Mouse (Mus musculus) lung, embryonic 14.5 days (tissue): ENCODE data around the gene Nop2. TPM values are rescaled to one million over a fixed set of nuclear protein-coding genes. Genes with fewer than 3 reads are reported as not detected.

Source experiments
- ATAC-seq: fragments of 200-750 bp; cut with Nextera tagmentation; 2 replicates; pipeline ENCODE4 v1.8.0; 2017; ENCODE audit warnings: mild to moderate bottlenecking, moderate TSS enrichment, moderate library complexity; ENCODE audit not compliant: insufficient read depth
- DNase-seq: peaks from one replicate; pipeline ENCODE4 v3.0.0-alpha.2; 2015
- H3K27ac ChIP-seq: fragments of 300-500 bp; sonication (generic); 2 replicates; pipeline ENCODE4 v1.5.1; 2014; ENCODE audit warnings: low read depth, mild to moderate bottlenecking, moderate library complexity
- H3K27me3 ChIP-seq: fragments of 300-500 bp; sonication (generic); 2 replicates; pipeline ENCODE4 v1.6.1; 2014; ENCODE audit warnings: low read length, control low read depth; ENCODE audit not compliant: insufficient read depth
- H3K36me3 ChIP-seq: fragments of 300-500 bp; sonication (generic); 2 replicates; pipeline ENCODE4 v1.6.1; 2014; ENCODE audit warnings: control low read depth; ENCODE audit not compliant: insufficient read depth
- H3K4me1 ChIP-seq: fragments of 300-500 bp; sonication (generic); 2 replicates; pipeline ENCODE4 v1.6.1; 2014; ENCODE audit warnings: antibody characterized with exemption, control low read depth; ENCODE audit not compliant: insufficient read depth
- H3K4me2 ChIP-seq: fragments of 300-500 bp; sonication (generic); 2 replicates; pipeline ENCODE4 v1.6.1; 2014; ENCODE audit warnings: mild to moderate bottlenecking
- H3K4me3 ChIP-seq: fragments of 300-500 bp; sonication (generic); 2 replicates; pipeline ENCODE4 v1.5.1; 2014; ENCODE audit warnings: low read depth, low read length
- H3K9ac ChIP-seq: fragments of 300-500 bp; sonication (generic); 2 replicates; pipeline ENCODE4 v1.6.1; 2014
- H3K9me3 ChIP-seq: fragments of 300-500 bp; sonication (generic); 2 replicates; pipeline ENCODE4 v1.6.1; 2016; ENCODE audit warnings: low read depth, low read length, control low read depth
- CTCF ChIP-seq: IDR thresholded peaks from 2 replicates; pipeline ENCODE4 v1.5.1; 2016; ENCODE audit warnings: antibody characterized with exemption, low read depth
- WGBS: fragments of 180-500 bp; shearing (Covaris S2); extraction: QIAGEN DNeasy Blood & Tissue Kit; methylation state at CpG from one replicate; pipeline ENCODE4 v1.1.7; 2014; 5-methylcytosine and 5-hydroxymethylcytosine counted together
- polyA plus RNA-seq: library from polyadenylated mRNA; unstranded; fragments of >200 nt; fragmentation: Nextera tagmentation; extraction: Ambion mirVana; gene quantifications from 2 replicates; pipeline ENCODE4 v1.2.1, GENCODE M21; 2014

Nop2 gene
- polyA plus RNA-seq, 1 experiment from 2014 or later, result 70.6 TPM

GRCm38 (mm10) chr6:125170194-125170593 is 38.5 kb downstream of the Nop2 start:
- no peak overlapping the region for H3K9ac ChIP-seq
- no peaks in the 10 kb centered on the region for H3K9me3 ChIP-seq
- peaks cover 84% of the 10 kb centered on the region for H3K36me3 ChIP-seq
- H3K4me2 ChIP-seq, result no peak overlapping the region
- H3K4me3 ChIP-seq, result no peak overlapping the region
- H3K27me3 ChIP-seq, result no peaks in the 10 kb centered on the region
- no peak for TF ChIP-seq CTCF
- no peak overlapping the region for H3K27ac ChIP-seq
- WGBS, result 77% methylated on average over 6 of the region's 6 CpGs
- H3K4me1 ChIP-seq, result peaks cover 12% of the 10 kb centered on the region
- DNase-seq (no peak), ATAC-seq (no peak)

- H3K4me1 ChIP-seq, result peaks cover 3% of the 10 kb centered on the region; the same call in 1 of the 2 replicates
- no peak overlapping the region for H3K4me2 ChIP-seq
- no peak for TF ChIP-seq CTCF
- H3K36me3 ChIP-seq, result peaks cover 100% of the 10 kb centered on the region
- DNase-seq (no peak), ATAC-seq (no peak)
- no peak overlapping the region for H3K9ac ChIP-seq
- H3K4me3 ChIP-seq, result no peak overlapping the region
- 54% methylated on average over 2 of the region's 2 CpGs for WGBS
- no peaks in the 10 kb centered on the region for H3K9me3 ChIP-seq
- no peaks in the 10 kb centered on the region for H3K27me3 ChIP-seq
- no peak overlapping the region for H3K27ac ChIP-seq
Observed at GRCm38 (mm10) chr6:125172474-125172873, 40.8 kb downstream of the Nop2 start.

- H3K4me2 ChIP-seq, result no peak overlapping the region
- H3K27me3 ChIP-seq, result no peaks in the 10 kb centered on the region
- no peak for ATAC-seq
- no peak for DNase-seq
- no peaks in the 10 kb centered on the region for H3K4me1 ChIP-seq
- no peak overlapping the region for H3K9ac ChIP-seq
- H3K4me3 ChIP-seq, result no peak overlapping the region
- H3K27ac ChIP-seq, result no peak overlapping the region
- H3K9me3 ChIP-seq, result no peaks in the 10 kb centered on the region
- TF ChIP-seq CTCF, result no peak
- 94% methylated on average over 7 of the region's 7 CpGs for WGBS
- H3K36me3 ChIP-seq, result peaks cover 100% of the 10 kb centered on the region
Observed at GRCm38 (mm10) chr6:125173256-125173655, 41.5 kb downstream of the Nop2 start.

- 86% methylated on average over 5 of the region's 5 CpGs for WGBS
- ATAC-seq (no peak), DNase-seq (no peak)
- H3K4me2 ChIP-seq, result no peak overlapping the region
- H3K9ac ChIP-seq, result no peak overlapping the region
- H3K27me3 ChIP-seq, result no peaks in the 10 kb centered on the region
- peaks cover 100% of the 10 kb centered on the region for H3K36me3 ChIP-seq
- TF ChIP-seq CTCF, result no peak
- no peak overlapping the region for H3K27ac ChIP-seq
- H3K9me3 ChIP-seq, result no peaks in the 10 kb centered on the region
- no peaks in the 10 kb centered on the region for H3K4me1 ChIP-seq
- H3K4me3 ChIP-seq, result no peak overlapping the region
Observed at GRCm38 (mm10) chr6:125175469-125175868, 43.8 kb downstream of the Nop2 start.

GRCm38 (mm10) chr6:125179601-125180000 is 47.9 kb downstream of the Nop2 start:
- Histone ChIP-seq H3K9me3 (no peaks in the 10 kb centered on the region), H3K9ac (no peak overlapping the region), H3K27me3 (no peaks in the 10 kb centered on the region), H3K4me3 (no peak overlapping the region), H3K36me3 (peaks cover 98% of the 10 kb centered on the region), H3K4me1 (no peaks in the 10 kb centered on the region), H3K27ac (no peak overlapping the region), H3K4me2 (no peak overlapping the region)
- no peak for TF ChIP-seq CTCF
- ATAC-seq (no peak), DNase-seq (no peak)
- 92% methylated on average over 7 of the region's 7 CpGs for WGBS

GRCm38 (mm10) chr6:125182133-125182532 is 50.4 kb downstream of the Nop2 start:
- Histone ChIP-seq H3K9ac (no peak overlapping the region), H3K4me3 (no peak overlapping the region), H3K27ac (no peak overlapping the region), H3K27me3 (no peaks in the 10 kb centered on the region), H3K9me3 (no peaks in the 10 kb centered on the region), H3K4me2 (no peak overlapping the region), H3K36me3 (peaks cover 98% of the 10 kb centered on the region), H3K4me1 (no peaks in the 10 kb centered on the region)
- DNase-seq, result no peak
- 85% methylated on average over 5 of the region's 5 CpGs for WGBS
- no peak for ATAC-seq
- no peak for TF ChIP-seq CTCF

- WGBS, result 91% methylated on average over 10 of the region's 10 CpGs
- ATAC-seq, result no peak
Observed at GRCm38 (mm10) chr6:125186203-125186602, 54.5 kb downstream of the Nop2 start.

GRCm38 (mm10) chr6:125190816-125191215 is 59.1 kb downstream of the Nop2 start:
- Histone ChIP-seq H3K9ac (peak overlapping the region; percentile 84), H3K4me1 (peaks cover 6% of the 10 kb centered on the region; the same call in 1 of the 2 replicates), H3K4me2 (peak overlapping the region; percentile 78), H3K27me3 (no peaks in the 10 kb centered on the region), H3K27ac (peak overlapping the region; percentile 100), H3K4me3 (peak overlapping the region; percentile 71), H3K36me3 (peaks cover 62% of the 10 kb centered on the region), H3K9me3 (no peaks in the 10 kb centered on the region)
- no peak for TF ChIP-seq CTCF
- DNase-seq (peak; percentile 37), ATAC-seq (no peak)

More at GRCm38 (mm10) chr6:125186203-125186602, 54.5 kb downstream of the Nop2 start:
- Histone ChIP-seq H3K9ac (no peak overlapping the region), H3K4me2 (no peak overlapping the region), H3K27ac (no peak overlapping the region), H3K36me3 (peaks cover 83% of the 10 kb centered on the region), H3K9me3 (no peaks in the 10 kb centered on the region), H3K4me3 (no peak overlapping the region), H3K4me1 (peaks cover 4% of the 10 kb centered on the region; the same call in 1 of the 2 replicates), H3K27me3 (no peaks in the 10 kb centered on the region)
- DNase-seq, result no peak
- TF ChIP-seq CTCF, result no peak
